Mouse (Mus musculus) left cerebral cortex, postnatal 14 days (tissue): ENCODE measurements at regions not wholly inside any gene's neighbourhood (a gene's known extent, or its start where the extent isn't known, plus 50 kb on each side); places are given as distances from the start of the nearest gene placed in this dataset.
"Not testable (repeated sequence)": the region's sequence is repeated elsewhere in the genome, so short reads cannot be mapped to it uniquely, and the experiment has no call there.

Experiments
- DNase-seq, 2 experiments: peaks; one replicate each; pipeline ENCODE4 v3.0.0; 2021 to 2022; ENCODE audit warnings: low spot score in 2 of 2, mixed read lengths in 1 of 2
- intact Hi-C: fragments of 180-260 bp; cut with DNase I; formaldehyde crosslinking; loops from one replicate; pipeline ENCODE4 v1.15.1; 2025

DNA sequence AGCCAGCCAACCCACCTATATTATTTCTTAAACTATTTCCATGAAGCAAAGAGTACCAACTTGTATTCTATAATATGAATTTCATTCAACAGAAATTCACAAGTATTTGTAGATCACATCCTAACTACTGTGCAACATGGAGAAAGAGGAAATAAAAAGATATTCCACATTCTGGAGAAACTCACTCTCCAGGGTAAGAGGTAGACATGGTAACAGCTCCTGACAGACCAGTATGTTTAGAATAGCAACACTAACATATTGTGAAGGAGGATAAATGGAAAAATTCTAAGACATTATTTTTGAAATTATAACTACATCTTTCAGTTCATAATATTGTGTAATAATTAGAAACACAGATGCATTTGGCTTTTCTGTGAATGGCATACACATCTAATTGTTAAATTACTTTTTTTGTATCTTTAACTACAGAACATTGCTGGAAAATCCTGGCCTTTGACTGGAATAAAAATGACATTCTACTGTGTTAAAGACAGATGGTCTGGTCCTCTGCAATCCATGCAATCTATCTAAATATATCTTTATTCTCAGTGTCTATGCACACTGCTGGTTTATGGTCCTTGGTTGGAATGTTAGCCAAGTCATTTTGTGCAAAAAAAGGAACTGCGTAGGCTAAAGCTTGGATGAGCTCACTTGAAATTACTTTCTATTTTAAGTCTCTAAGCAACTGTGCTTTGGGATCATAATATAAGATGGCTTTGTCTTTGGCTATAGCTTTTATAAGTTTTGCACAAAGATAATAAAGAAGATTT, 106.6 kb upstream of the Ctag2 start:
- intact Hi-C loops: no loop called here
- peak in 1 of 2 experiments; percentile 49 for DNase-seq

DNA sequence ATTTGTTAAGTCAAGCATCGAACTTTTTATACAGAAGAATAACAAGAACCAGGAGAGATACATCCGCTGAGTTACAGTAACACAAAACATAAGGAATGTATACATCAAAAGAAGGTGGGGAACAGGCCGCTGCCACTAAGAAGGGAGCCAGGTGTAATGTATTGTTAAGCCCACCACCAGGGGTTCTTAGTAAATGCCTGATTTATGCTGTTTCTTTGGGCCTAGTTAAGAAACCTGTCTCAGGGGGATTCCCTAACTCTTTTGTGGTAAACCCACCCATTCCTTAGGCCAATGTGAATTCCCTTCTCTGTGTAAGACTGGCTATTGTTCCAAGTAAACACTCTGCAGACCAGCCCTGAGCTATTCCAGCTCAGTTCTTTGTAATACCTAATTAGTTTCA, 68.5 kb upstream of the Ctag2 start:
- intact Hi-C loops, DNase-seq: not testable (repeated sequence)
